Mouse (Mus musculus): ENCODE measurements around the gene Pyroxd2. TPM values are rescaled to one million over a fixed set of nuclear protein-coding genes. Genes with fewer than 3 reads are reported as not detected.
"Not testable (repeated sequence)": the region's sequence is repeated elsewhere in the genome, so short reads cannot be mapped to it uniquely, and the experiment has no call there.

The Pyroxd2 gene
- polyA plus RNA-seq, 1 experiment from 2014 or later: 1.5 TPM

DNA sequence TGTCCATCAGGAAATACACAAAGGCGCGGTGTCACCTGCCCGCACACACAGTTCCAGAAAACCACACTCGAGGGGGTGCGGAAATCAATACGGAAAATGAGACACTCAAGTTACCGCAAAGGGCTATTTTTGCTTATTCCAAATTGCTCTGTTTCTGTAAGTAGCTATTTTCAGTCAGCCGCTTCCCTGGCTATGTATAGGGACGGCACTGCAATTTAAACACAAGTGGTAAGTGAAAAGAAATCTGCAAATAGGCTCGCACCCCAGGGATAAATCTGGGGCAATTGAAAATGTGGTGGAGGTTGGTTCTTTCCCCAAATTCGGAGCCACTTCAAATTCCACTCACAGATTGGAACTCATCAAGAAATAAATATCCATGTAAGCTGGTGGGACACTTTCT is 63.3 kb downstream of the Pyroxd2 start:
- H3K27me3 ChIP-seq: no peaks in the 10 kb centered on the region
- 72% methylated on average over 11 of the region's 11 CpGs for WGBS (ENCODE audit: insufficient replicate concordance)
- DNase-seq: no peak
- H3K4me2 ChIP-seq: no peak overlapping the region
- H3K4me3 ChIP-seq (replicated peaks): no peak overlapping the region
- ATAC-seq (ENCODE audit: low read depth): no peak
- H3K9ac ChIP-seq: no peak overlapping the region
- no peaks in the 10 kb centered on the region for H3K36me3 ChIP-seq
- no peaks in the 10 kb centered on the region for H3K4me1 ChIP-seq (replicated peaks)
- peak overlapping the region; percentile 31; the same call in 1 of the 2 replicates for H3K27ac ChIP-seq
- H3K9me3 ChIP-seq (replicated peaks): no peaks in the 10 kb centered on the region

DNA sequence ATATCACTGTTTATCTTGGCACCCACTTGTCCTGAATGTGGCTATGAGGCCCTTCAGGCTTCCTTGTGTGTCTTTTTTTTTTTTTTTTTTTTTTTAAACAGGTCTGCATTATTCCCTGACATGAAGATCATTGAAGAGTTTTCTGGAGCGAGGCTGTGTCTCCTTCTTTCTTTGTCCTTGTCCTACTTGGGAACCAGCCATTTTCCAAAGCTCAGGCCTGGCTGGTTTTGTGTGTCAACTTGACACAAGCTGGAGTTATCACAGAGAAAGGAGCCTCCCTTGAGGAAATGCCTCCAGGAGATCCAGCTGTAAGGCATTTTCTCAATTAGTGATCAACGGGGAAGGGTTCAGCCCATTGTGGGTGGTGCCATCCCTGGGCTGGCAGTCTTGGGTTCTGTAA is 69.8 kb downstream of the Pyroxd2 start:
- not testable (repeated sequence) for H3K4me2 ChIP-seq; H3K27me3 ChIP-seq; H3K36me3 ChIP-seq; H3K4me1 ChIP-seq (replicated peaks); H3K4me3 ChIP-seq (replicated peaks); DNase-seq; ATAC-seq (ENCODE audit: low read depth); H3K27ac ChIP-seq; H3K9ac ChIP-seq; H3K9me3 ChIP-seq (replicated peaks)
- 51% methylated on average over 2 of the region's 2 CpGs for WGBS (ENCODE audit: insufficient replicate concordance)

DNA sequence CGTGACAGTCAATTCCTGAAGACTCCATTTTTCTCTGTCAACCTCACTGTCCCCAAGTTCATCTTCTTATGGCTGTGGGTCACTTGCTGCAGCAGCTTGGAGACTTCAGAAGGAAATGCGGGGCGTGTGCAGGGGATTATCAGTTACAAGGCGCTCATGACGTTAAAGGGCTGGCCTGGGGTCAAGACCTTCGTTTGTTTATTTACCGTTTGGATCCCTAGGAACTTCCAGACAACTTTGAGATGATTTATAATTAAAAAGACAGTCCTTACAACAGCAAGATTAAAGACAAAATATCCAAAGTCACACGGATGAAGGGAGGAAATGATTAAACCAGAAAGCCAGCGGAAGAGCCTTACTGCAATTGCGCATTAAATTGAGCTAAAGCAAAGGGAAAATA is 74.4 kb downstream of the Pyroxd2 start:
- no peak overlapping the region for H3K4me2 ChIP-seq
- H3K4me1 ChIP-seq (replicated peaks): no peaks in the 10 kb centered on the region
- no peaks in the 10 kb centered on the region for H3K36me3 ChIP-seq
- 60% methylated on average over 10 of the region's 10 CpGs for WGBS (ENCODE audit: insufficient replicate concordance)
- DNase-seq (no peak), ATAC-seq (ENCODE audit: low read depth) (no peak)
- no peak overlapping the region for H3K9ac ChIP-seq
- H3K27ac ChIP-seq: no peak overlapping the region
- H3K4me3 ChIP-seq (replicated peaks): no peak overlapping the region
- no peaks in the 10 kb centered on the region for H3K9me3 ChIP-seq (replicated peaks)
- no peaks in the 10 kb centered on the region for H3K27me3 ChIP-seq

DNA sequence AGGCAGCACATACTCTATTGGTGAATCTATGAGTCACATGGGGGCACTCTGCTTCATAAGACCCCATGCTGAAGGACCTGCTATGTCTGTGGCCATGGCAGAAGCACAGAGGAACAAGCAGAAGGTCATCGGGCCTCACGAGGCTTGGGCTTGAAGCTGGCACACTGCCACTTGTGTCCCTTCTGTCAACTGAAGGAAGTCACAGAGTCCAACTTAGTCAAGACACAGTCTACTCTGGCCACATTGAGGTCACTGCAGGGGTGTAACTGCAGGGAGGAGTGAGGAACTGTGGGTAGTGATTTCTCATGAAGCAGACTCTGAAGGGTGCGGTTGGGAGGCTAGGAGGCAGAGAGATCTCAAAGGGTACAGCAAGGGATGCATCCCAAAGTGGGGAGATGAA is 75.1 kb downstream of the Pyroxd2 start:
- WGBS (ENCODE audit: insufficient replicate concordance): 68% methylated on average over 3 of the region's 3 CpGs
- H3K27me3 ChIP-seq: no peaks in the 10 kb centered on the region
- no peaks in the 10 kb centered on the region for H3K36me3 ChIP-seq
- DNase-seq: no peak
- H3K9ac ChIP-seq: no peak overlapping the region
- no peak overlapping the region for H3K4me2 ChIP-seq
- no peak overlapping the region for H3K27ac ChIP-seq
- no peak for ATAC-seq (ENCODE audit: low read depth)
- no peak overlapping the region for H3K4me3 ChIP-seq (replicated peaks)
- H3K4me1 ChIP-seq (replicated peaks): no peaks in the 10 kb centered on the region
- H3K9me3 ChIP-seq (replicated peaks): no peaks in the 10 kb centered on the region

DNA sequence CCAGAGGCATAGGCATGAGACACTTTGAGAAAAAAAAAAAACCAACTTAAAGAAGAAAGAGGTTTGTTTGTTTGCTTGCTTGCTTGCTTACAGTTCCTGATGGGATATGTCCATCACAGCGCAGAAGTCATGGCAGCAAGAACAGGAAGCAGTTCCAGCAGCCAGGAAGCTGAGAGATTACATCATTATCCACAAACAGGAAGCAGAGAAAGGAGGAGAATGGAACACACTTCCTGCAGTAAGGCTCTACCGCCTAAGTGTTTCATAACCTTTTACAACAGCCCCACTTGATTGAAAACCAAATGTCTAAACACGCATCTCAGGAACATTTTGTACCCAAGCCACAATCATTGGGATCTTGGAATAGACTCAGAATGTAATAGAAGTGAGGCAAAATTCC is 75.6 kb downstream of the Pyroxd2 start:
- 44% methylated on average over 3 of the region's 3 CpGs for WGBS (ENCODE audit: insufficient replicate concordance)
- DNase-seq (no peak), ATAC-seq (ENCODE audit: low read depth) (no peak)

More for the DNA sequence above, 75.6 kb downstream of the Pyroxd2 start:
- Histone ChIP-seq H3K27me3 (no peaks in the 10 kb centered on the region), H3K4me3 (replicated peaks) (no peak overlapping the region), H3K4me1 (replicated peaks) (no peaks in the 10 kb centered on the region), H3K27ac (no peak overlapping the region), H3K36me3 (no peaks in the 10 kb centered on the region), H3K9me3 (replicated peaks) (no peaks in the 10 kb centered on the region), H3K4me2 (no peak overlapping the region), H3K9ac (no peak overlapping the region)

Other genes with a start within 250 kb of the Pyroxd2 start
- 11.1 and 15.5 TPM in 2 replicates for gene R3hcc1l, start 234.0 kb downstream of the Pyroxd2 start, polyA plus RNA-seq (2015; fragmentation: Nextera tagmentation; extraction: Ambion mirVana)
- 0.06 and 0.18 TPM in 2 replicates for gene Loxl4, start 140.0 kb downstream of the Pyroxd2 start, polyA plus RNA-seq (2015; fragmentation: Nextera tagmentation; extraction: Ambion mirVana)
- 8.8 and 9.1 TPM in 2 replicates for gene Hps1, start 27.2 kb upstream of the Pyroxd2 start, polyA plus RNA-seq (2015; fragmentation: Nextera tagmentation; extraction: Ambion mirVana)